Mouse (Mus musculus): Measurements from ENCODE around the gene Ikzf1. TPM values are rescaled to one million over a fixed set of nuclear protein-coding genes. Genes with fewer than 3 reads are reported as not detected.

The Ikzf1 gene
- polyA plus RNA-seq, 1 experiment from 2014 or later = 1.9 TPM

GRCm38 (mm10) chr11:11688766-11689330, 4.0 kb downstream of the Ikzf1 start:
- Histone ChIP-seq H3K4me1 (ENCODE audit: control insufficient read depth, insufficient read depth, low read length) (peaks cover 9% of the 10 kb centered on the region; the same call in 1 of the 2 replicates), H3K36me3 (ENCODE audit: control insufficient read depth, insufficient read depth, low read length) (no peaks in the 10 kb centered on the region), H3K9ac (ENCODE audit: low read depth, low read length) (no peak overlapping the region), H3K27ac (ENCODE audit: low read length) (no peak overlapping the region), H3K4me3 (ENCODE audit: low read length) (no peak overlapping the region), H3K9me3 (ENCODE audit: control insufficient read depth, low read length) (no peaks in the 10 kb centered on the region), H3K27me3 (replicated peaks; ENCODE audit: control insufficient read depth, insufficient read depth, low read length) (peaks cover 38% of the 10 kb centered on the region), H3K4me2 (ENCODE audit: low read depth, low read length) (no peak overlapping the region)
- ATAC-seq = no peak
- WGBS = 76% methylated on average over 6 of the region's 6 CpGs

GRCm38 (mm10) chr11:11689701-11690058, 4.9 kb downstream of the Ikzf1 start:
- peaks cover 9% of the 10 kb centered on the region; the same call in 1 of the 2 replicates for H3K4me1 ChIP-seq (ENCODE audit: control insufficient read depth, insufficient read depth, low read length)
- no peak overlapping the region for H3K4me2 ChIP-seq (ENCODE audit: low read depth, low read length)
- no peak overlapping the region for H3K4me3 ChIP-seq (ENCODE audit: low read length)
- ATAC-seq = no peak
- no peak overlapping the region for H3K27ac ChIP-seq (ENCODE audit: low read length)
- no peaks in the 10 kb centered on the region for H3K36me3 ChIP-seq (ENCODE audit: control insufficient read depth, insufficient read depth, low read length)
- H3K9ac ChIP-seq (ENCODE audit: low read depth, low read length) = no peak overlapping the region
- H3K9me3 ChIP-seq (ENCODE audit: control insufficient read depth, low read length) = no peaks in the 10 kb centered on the region
- peaks cover 29% of the 10 kb centered on the region for H3K27me3 ChIP-seq (replicated peaks; ENCODE audit: control insufficient read depth, insufficient read depth, low read length)

GRCm38 (mm10) chr11:11690059-11690844, 5.4 kb downstream of the Ikzf1 start:
- Histone ChIP-seq H3K4me2 (ENCODE audit: low read depth, low read length) (no peak overlapping the region), H3K4me1 (ENCODE audit: control insufficient read depth, insufficient read depth, low read length) (peaks cover 6% of the 10 kb centered on the region; the same call in 1 of the 2 replicates), H3K4me3 (ENCODE audit: low read length) (no peak overlapping the region), H3K9ac (ENCODE audit: low read depth, low read length) (no peak overlapping the region), H3K36me3 (ENCODE audit: control insufficient read depth, insufficient read depth, low read length) (no peaks in the 10 kb centered on the region), H3K27me3 (replicated peaks; ENCODE audit: control insufficient read depth, insufficient read depth, low read length) (peaks cover 24% of the 10 kb centered on the region), H3K27ac (ENCODE audit: low read length) (no peak overlapping the region), H3K9me3 (ENCODE audit: control insufficient read depth, low read length) (no peaks in the 10 kb centered on the region)
- no peak for ATAC-seq
- 79% methylated on average over 11 of the region's 11 CpGs for WGBS

- peaks cover 18% of the 10 kb centered on the region for H3K27me3 ChIP-seq (replicated peaks; ENCODE audit: control insufficient read depth, insufficient read depth, low read length)
- no peak overlapping the region for H3K9ac ChIP-seq (ENCODE audit: low read depth, low read length)
- no peaks in the 10 kb centered on the region for H3K36me3 ChIP-seq (ENCODE audit: control insufficient read depth, insufficient read depth, low read length)
- H3K4me3 ChIP-seq (ENCODE audit: low read length) = no peak overlapping the region
- no peaks in the 10 kb centered on the region for H3K9me3 ChIP-seq (ENCODE audit: control insufficient read depth, low read length)
- 89% methylated on average over 8 of the region's 8 CpGs for WGBS
- H3K27ac ChIP-seq (ENCODE audit: low read length) = no peak overlapping the region
- peaks cover 4% of the 10 kb centered on the region; the same call in 1 of the 2 replicates for H3K4me1 ChIP-seq (ENCODE audit: control insufficient read depth, insufficient read depth, low read length)
- ATAC-seq = no peak
- H3K4me2 ChIP-seq (ENCODE audit: low read depth, low read length) = no peak overlapping the region
These were observed 6.0 kb downstream of the Ikzf1 start for GRCm38 (mm10) chr11:11690845-11691196.

GRCm38 (mm10) chr11:11691324-11692058, 6.7 kb downstream of the Ikzf1 start:
- Histone ChIP-seq H3K9me3 (ENCODE audit: control insufficient read depth, low read length) (no peaks in the 10 kb centered on the region), H3K4me2 (ENCODE audit: low read depth, low read length) (no peak overlapping the region), H3K4me1 (ENCODE audit: control insufficient read depth, insufficient read depth, low read length) (no peaks in the 10 kb centered on the region), H3K27me3 (replicated peaks; ENCODE audit: control insufficient read depth, insufficient read depth, low read length) (peaks cover 13% of the 10 kb centered on the region; the same call in 1 of the 2 replicates), H3K9ac (ENCODE audit: low read depth, low read length) (no peak overlapping the region), H3K27ac (ENCODE audit: low read length) (no peak overlapping the region), H3K36me3 (ENCODE audit: control insufficient read depth, insufficient read depth, low read length) (no peaks in the 10 kb centered on the region), H3K4me3 (ENCODE audit: low read length) (no peak overlapping the region)
- ATAC-seq = no peak
- 85% methylated on average over 14 of the region's 14 CpGs for WGBS

- no peak overlapping the region for H3K4me2 ChIP-seq (ENCODE audit: low read depth, low read length)
- H3K27ac ChIP-seq (ENCODE audit: low read length) = no peak overlapping the region
- ATAC-seq = no peak
- H3K27me3 ChIP-seq (replicated peaks; ENCODE audit: control insufficient read depth, insufficient read depth, low read length) = 0 out of 2 replicates have a peak, but pooled peaks cover 6% of the 10 kb centered on the region
- H3K36me3 ChIP-seq (ENCODE audit: control insufficient read depth, insufficient read depth, low read length) = no peaks in the 10 kb centered on the region
- H3K9ac ChIP-seq (ENCODE audit: low read depth, low read length) = no peak overlapping the region
- 86% methylated on average over 10 of the region's 10 CpGs for WGBS
- H3K4me1 ChIP-seq (ENCODE audit: control insufficient read depth, insufficient read depth, low read length) = no peaks in the 10 kb centered on the region
- no peak overlapping the region for H3K4me3 ChIP-seq (ENCODE audit: low read length)
- no peaks in the 10 kb centered on the region for H3K9me3 ChIP-seq (ENCODE audit: control insufficient read depth, low read length)
These were observed 7.9 kb downstream of the Ikzf1 start for GRCm38 (mm10) chr11:11692558-11693166.

GRCm38 (mm10) chr11:11693446-11693845, 8.6 kb downstream of the Ikzf1 start:
- H3K4me1 ChIP-seq (ENCODE audit: control insufficient read depth, insufficient read depth, low read length) = no peaks in the 10 kb centered on the region
- H3K36me3 ChIP-seq (ENCODE audit: control insufficient read depth, insufficient read depth, low read length) = no peaks in the 10 kb centered on the region
- H3K27ac ChIP-seq (ENCODE audit: low read length) = no peak overlapping the region
- H3K9ac ChIP-seq (ENCODE audit: low read depth, low read length) = no peak overlapping the region
- H3K4me3 ChIP-seq (ENCODE audit: low read length) = no peak overlapping the region
- no peak for ATAC-seq
- no peaks in the 10 kb centered on the region for H3K9me3 ChIP-seq (ENCODE audit: control insufficient read depth, low read length)
- 0 out of 2 replicates have a peak, but pooled peaks cover 3% of the 10 kb centered on the region for H3K27me3 ChIP-seq (replicated peaks; ENCODE audit: control insufficient read depth, insufficient read depth, low read length)
- 85% methylated on average over 3 of the region's 3 CpGs for WGBS
- H3K4me2 ChIP-seq (ENCODE audit: low read depth, low read length) = no peak overlapping the region

GRCm38 (mm10) chr11:11694072-11694471, 9.3 kb downstream of the Ikzf1 start:
- no peak overlapping the region for H3K4me2 ChIP-seq (ENCODE audit: low read depth, low read length)
- ATAC-seq = no peak
- H3K9me3 ChIP-seq (ENCODE audit: control insufficient read depth, low read length) = no peaks in the 10 kb centered on the region
- WGBS = 74% methylated on average over 2 of the region's 2 CpGs
- H3K27ac ChIP-seq (ENCODE audit: low read length) = no peak overlapping the region
- no peak overlapping the region for H3K4me3 ChIP-seq (ENCODE audit: low read length)
- H3K36me3 ChIP-seq (ENCODE audit: control insufficient read depth, insufficient read depth, low read length) = no peaks in the 10 kb centered on the region
- H3K9ac ChIP-seq (ENCODE audit: low read depth, low read length) = no peak overlapping the region
- no peaks in the 10 kb centered on the region for H3K27me3 ChIP-seq (replicated peaks; ENCODE audit: control insufficient read depth, insufficient read depth, low read length)
- no peaks in the 10 kb centered on the region for H3K4me1 ChIP-seq (ENCODE audit: control insufficient read depth, insufficient read depth, low read length)

- H3K4me3 ChIP-seq (ENCODE audit: low read length) = no peak overlapping the region
- no peaks in the 10 kb centered on the region for H3K9me3 ChIP-seq (ENCODE audit: control insufficient read depth, low read length)
- H3K4me1 ChIP-seq (ENCODE audit: control insufficient read depth, insufficient read depth, low read length) = no peaks in the 10 kb centered on the region
- ATAC-seq = no peak
- no peak overlapping the region for H3K4me2 ChIP-seq (ENCODE audit: low read depth, low read length)
- H3K27ac ChIP-seq (ENCODE audit: low read length) = no peak overlapping the region
- H3K9ac ChIP-seq (ENCODE audit: low read depth, low read length) = no peak overlapping the region
- H3K27me3 ChIP-seq (replicated peaks; ENCODE audit: control insufficient read depth, insufficient read depth, low read length) = no peaks in the 10 kb centered on the region
- 85% methylated on average over 6 of the region's 6 CpGs for WGBS
- no peaks in the 10 kb centered on the region for H3K36me3 ChIP-seq (ENCODE audit: control insufficient read depth, insufficient read depth, low read length)
These were observed 9.8 kb downstream of the Ikzf1 start for GRCm38 (mm10) chr11:11694472-11695177.

All from intestine, embryonic 16.5 days (tissue).